Mouse (Mus musculus) kidney, adult 18-20 months (tissue): ENCODE results near the gene Slc44a1.

Experiments used
- DNase-seq: peaks from one replicate; pipeline ENCODE4 v3.0.0; 2021

The Slc44a1 gene

GRCm38 (mm10) chr4:53621084-53621483 is 180.9 kb downstream of the Slc44a1 start:
- no peak for DNase-seq

GRCm38 (mm10) chr4:53621490-53621889 is 181.3 kb downstream of the Slc44a1 start:
- DNase-seq, result no peak

GRCm38 (mm10) chr4:53623711-53624110 is 183.5 kb downstream of the Slc44a1 start:
- DNase-seq, result no peak

- DNase-seq, result peak; percentile 43
Observed at GRCm38 (mm10) chr4:53624816-53625215, 184.6 kb downstream of the Slc44a1 start.

- no peak for DNase-seq
Observed at GRCm38 (mm10) chr4:53625263-53625662, 185.1 kb downstream of the Slc44a1 start.

GRCm38 (mm10) chr4:53628924-53629323 is 188.7 kb downstream of the Slc44a1 start:
- peak; percentile 34 for DNase-seq

GRCm38 (mm10) chr4:53630963-53631315 is 190.7 kb downstream of the Slc44a1 start:
- DNase-seq, result no peak

- DNase-seq, result peak; percentile 70
Observed at GRCm38 (mm10) chr4:53631316-53632010, 191.2 kb downstream of the Slc44a1 start, which contains the start of gene Fsd1l. Fsd1l (plus strand) TSS chr4:53631471.

GRCm38 (mm10) chr4:53632011-53632349 is 191.8 kb downstream of the Slc44a1 start:
- DNase-seq, result no peak

GRCm38 (mm10) chr4:53635336-53635735 is 195.1 kb downstream of the Slc44a1 start:
- DNase-seq, result no peak

- DNase-seq, result no peak
Observed at GRCm38 (mm10) chr4:53637269-53637909, 197.2 kb downstream of the Slc44a1 start.

GRCm38 (mm10) chr4:53638549-53639123 is 198.4 kb downstream of the Slc44a1 start:
- no peak for DNase-seq

GRCm38 (mm10) chr4:53658029-53658428 is 217.8 kb downstream of the Slc44a1 start:
- DNase-seq, result no peak

- DNase-seq, result no peak
Observed at GRCm38 (mm10) chr4:53660711-53661110, 220.5 kb downstream of the Slc44a1 start.
